Mouse (Mus musculus) kidney, postnatal 25 days (tissue): ENCODE data around the gene Vmn1r220.
A peak's percentile ranks its signal among the peaks of the same experiment; 100 is the strongest.
"Not testable (repeated sequence)": the region's sequence is repeated elsewhere in the genome, so short reads cannot be mapped to it uniquely, and the experiment has no call there.

Source experiments
- DNase-seq, 2 experiments: peaks; one replicate each; pipeline ENCODE4 v3.0.0; 2021; ENCODE audit warnings: mixed read lengths in 2 of 2

Gene Vmn1r220

DNA sequence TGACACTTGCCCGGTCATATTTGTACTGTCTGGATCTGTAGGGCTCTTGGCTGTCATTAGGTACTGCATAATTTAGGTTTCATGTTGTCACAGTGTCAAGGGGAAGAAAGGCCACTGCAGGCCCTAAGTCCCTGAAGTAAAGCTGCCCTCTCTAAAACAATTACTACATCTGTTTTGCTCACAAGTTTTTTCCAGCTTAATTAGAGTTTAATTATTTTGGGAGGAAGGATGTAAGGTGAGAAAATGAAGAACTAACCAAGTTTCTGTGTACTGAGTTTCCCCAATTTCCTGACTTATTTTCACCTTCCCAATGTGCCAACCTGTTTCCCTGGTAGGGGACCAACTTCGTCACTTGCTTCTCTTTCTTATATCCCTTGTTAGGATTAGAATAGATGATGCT, at the start of gene Vmn1r220:
Gene Vmn1r220 (minus strand): TSS at position 101 of the 400 bp plus-strand sequence.
- no peak for DNase-seq

DNA sequence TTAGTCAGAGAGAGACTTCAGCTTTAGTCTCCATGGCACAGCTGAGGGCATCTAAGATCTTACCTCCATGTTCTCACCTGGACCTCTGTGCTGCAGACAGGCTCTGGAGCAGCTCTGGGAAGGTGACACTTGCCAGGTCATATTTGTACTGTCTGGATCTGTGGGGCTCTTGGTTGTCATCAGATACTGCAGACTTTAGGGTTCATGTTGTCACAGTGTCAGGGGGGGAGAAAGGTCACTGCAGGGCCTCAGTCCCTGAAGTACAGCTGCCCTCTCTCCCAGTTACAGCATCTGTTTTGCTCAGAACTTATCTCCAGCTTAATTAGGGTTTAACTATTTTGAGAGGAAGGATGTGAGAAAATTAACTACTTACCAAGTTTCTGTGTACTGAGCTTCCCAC, 48.1 kb upstream of the Vmn1r220 start, which contains the start of gene Vmn1r222:
Gene Vmn1r222 (minus strand): TSS at position 101 of the 400 bp plus-strand sequence.
- not testable (repeated sequence) for DNase-seq

DNA sequence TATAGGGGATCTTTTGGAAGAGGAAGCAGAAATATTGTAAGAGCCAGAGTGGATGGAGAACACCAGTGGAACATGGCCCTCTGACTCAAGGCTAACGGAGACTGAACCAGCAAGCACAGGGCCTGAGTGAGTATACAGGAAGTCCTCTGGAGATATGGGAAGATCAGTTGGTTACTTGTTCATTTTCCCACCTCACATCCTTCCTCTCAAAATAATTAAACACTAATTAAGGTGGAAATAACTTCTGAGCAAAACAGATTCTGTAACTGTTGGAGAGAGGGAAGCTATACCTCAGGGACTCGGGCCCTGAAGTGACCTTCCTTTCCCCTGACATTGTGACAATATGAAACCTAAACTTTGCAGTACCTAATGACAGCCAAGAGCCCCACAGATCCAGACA, 26.1 kb upstream of the Vmn1r220 start, which contains the start of gene Vmn1r221:
Gene Vmn1r221 (plus strand): TSS at position 301 of the 400 bp plus-strand sequence.
- not testable (repeated sequence) for DNase-seq

DNA sequence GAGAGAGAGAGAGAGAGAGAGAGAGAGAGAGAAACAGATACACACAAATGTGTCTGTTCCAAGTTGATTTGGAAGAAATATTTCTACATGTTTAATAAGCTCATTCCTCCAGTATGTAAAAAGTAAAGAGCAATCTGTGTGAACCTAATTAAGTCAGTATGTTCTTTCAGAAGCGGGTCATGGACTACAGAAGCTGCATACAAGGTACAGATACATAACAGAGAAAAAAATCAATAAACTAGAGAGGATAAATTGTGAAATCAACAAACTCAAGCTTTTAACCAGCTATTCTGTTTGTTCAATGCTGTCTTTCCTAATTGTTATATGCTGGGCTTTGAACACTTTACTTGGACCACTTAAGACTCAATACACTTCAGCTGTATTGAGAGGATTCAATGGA, 16.1 kb upstream of the Vmn1r220 start:
- DNase-seq = not testable (repeated sequence)

- not testable (repeated sequence) for DNase-seq
These were observed 21.3 kb downstream of the Vmn1r220 start for GRCm38 (mm10) chr13:23166471-23166870.

DNA sequence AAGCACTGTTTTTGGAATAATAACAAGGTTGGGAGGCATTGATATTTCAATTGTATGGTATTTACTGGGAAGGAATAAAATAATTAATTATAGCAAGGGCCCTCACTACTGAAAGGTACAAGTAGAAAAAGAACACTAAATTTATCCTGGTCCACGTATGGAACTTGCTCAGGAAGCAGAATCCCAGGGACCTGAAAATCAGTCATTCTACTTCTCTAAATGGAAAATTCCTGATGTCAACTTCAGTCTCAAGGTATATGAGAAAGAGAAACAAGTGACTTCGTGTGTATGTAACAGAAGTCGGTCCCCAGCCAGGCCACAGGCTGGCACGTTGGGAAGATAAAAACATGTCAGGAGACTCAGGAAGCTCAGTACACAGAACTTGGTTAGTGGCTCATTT, 28.8 kb downstream of the Vmn1r220 start, which contains the start of gene Vmn1r219:
Gene Vmn1r219 (plus strand): TSS at position 301 of the 400 bp plus-strand sequence.
- DNase-seq = no peak

DNA sequence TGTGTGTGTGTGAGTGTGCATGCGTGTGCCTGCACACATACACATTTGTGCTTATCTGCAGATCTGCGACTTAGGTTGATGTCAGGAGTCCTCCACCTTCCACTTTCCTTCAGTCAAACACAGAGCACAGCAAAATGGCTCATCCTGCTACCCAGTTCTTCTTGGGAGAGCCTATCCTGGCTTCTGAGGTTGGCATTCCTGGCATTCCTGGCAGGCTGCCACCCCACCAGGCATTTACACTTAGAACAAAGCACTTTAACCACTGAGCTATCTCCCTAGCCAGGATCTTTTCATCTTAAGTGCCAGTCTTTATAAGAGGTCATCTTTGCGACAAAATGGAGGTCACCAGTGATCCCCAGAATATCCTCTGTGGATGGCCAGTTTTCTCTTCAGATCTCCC, 29.9 kb downstream of the Vmn1r220 start:
- peak; percentile 53 to 58 for DNase-seq

GRCm38 (mm10) chr13:23138880-23139279, 48.9 kb downstream of the Vmn1r220 start:
- DNase-seq = no peak

DNA sequence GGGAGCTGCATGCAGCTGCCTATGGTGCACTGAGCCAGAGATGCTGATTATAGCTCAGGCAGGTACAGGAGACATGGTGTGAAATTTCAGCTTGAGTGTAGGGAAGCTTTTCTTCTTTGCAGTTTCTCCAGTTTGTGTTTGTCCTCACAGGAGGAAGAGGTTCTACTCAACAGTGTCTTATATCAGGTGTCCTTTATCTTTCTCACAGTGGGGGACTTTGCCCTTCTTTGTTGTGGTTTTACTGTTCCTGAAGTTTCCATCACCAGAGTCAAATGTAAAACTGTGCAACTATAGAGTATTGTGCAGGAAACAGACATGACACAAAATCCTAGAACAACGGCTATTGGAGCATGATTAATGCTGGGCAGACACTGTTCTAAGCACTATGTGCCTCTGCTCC, 54.3 kb downstream of the Vmn1r220 start:
- DNase-seq = no peak

DNA sequence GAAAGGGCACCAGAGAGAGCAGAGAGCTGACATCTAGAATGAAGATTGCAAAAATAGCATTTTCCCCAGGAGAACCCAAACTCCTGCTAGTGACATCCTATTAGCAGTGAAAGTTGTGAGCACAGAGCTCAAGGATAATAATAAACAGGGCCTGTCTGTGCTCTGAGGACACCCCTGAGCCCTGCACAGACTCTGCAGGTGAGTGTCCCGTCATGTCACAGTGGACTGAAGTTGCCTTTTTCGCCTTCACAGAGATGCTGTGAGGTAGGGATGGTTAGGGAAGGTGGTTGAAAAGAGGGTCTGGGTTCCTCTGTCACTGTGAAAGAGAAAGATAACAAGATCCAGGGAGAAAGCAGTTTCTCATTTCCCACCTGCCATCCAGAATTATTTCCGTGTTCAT, 54.7 kb downstream of the Vmn1r220 start, which contains the start of gene Vmn1r218:
Gene Vmn1r218 (plus strand): TSS at position 57 of the 400 bp plus-strand sequence.
- DNase-seq = no peak
